Mouse (Mus musculus) hindbrain, embryonic 10.5 days (tissue): Measurements from ENCODE around the gene Olfr370. TPM values are rescaled to one million over a fixed set of nuclear protein-coding genes. Genes with fewer than 3 reads are reported as not detected.
A peak's percentile ranks its signal among the peaks of the same experiment; 100 is the strongest.
"Not testable (repeated sequence)": the region's sequence is repeated elsewhere in the genome, so short reads cannot be mapped to it uniquely, and the experiment has no call there.

Experiments
- DNase-seq: peaks from one replicate; pipeline ENCODE4 v3.0.0-alpha.2; 2017; ENCODE audit warnings: low spot score
- H3K27ac ChIP-seq: fragments of 300-500 bp; sonication (generic); 2 replicates; pipeline ENCODE4 v1.5.1; 2016; ENCODE audit warnings: mild to moderate bottlenecking, moderate library complexity
- H3K27me3 ChIP-seq: fragments of 300-500 bp; sonication (generic); 2 replicates; pipeline ENCODE4 v1.6.1; 2016; ENCODE audit warnings: mild to moderate bottlenecking; ENCODE audit not compliant: poor library complexity, insufficient read depth, severe bottlenecking
- H3K36me3 ChIP-seq: fragments of 300-500 bp; sonication (generic); 2 replicates; pipeline ENCODE4 v1.6.1; 2016; ENCODE audit warnings: mild to moderate bottlenecking, moderate library complexity
- H3K4me1 ChIP-seq: fragments of 300-500 bp; sonication (generic); replicated peaks from 2 replicates; pipeline ENCODE4 v1.6.1; 2016; ENCODE audit warnings: mild to moderate bottlenecking
- H3K4me3 ChIP-seq: fragments of 300-500 bp; sonication (generic); 2 replicates; pipeline ENCODE4 v1.5.1; 2016; ENCODE audit warnings: mild to moderate bottlenecking, moderate library complexity
- H3K9me3 ChIP-seq: fragments of 300-500 bp; sonication (generic); 2 replicates; pipeline ENCODE4 v1.6.1; 2016; ENCODE audit warnings: mild to moderate bottlenecking, moderate library complexity
- WGBS: fragments of 180-500 bp; shearing (Covaris S2); methylation state at CpG from one replicate; pipeline ENCODE4 v1.1.7; 2016; 5-methylcytosine and 5-hydroxymethylcytosine counted together
- polyA plus RNA-seq: library from polyadenylated mRNA; unstranded; fragments of >200 nt; fragmentation: Nextera tagmentation; extraction: Ambion mirVana; gene quantifications from 2 replicates; pipeline ENCODE4 v1.2.1, GENCODE M21; 2016

Gene Olfr370
- 0.10 and 0.16 TPM in 2 replicates for polyA plus RNA-seq

DNA sequence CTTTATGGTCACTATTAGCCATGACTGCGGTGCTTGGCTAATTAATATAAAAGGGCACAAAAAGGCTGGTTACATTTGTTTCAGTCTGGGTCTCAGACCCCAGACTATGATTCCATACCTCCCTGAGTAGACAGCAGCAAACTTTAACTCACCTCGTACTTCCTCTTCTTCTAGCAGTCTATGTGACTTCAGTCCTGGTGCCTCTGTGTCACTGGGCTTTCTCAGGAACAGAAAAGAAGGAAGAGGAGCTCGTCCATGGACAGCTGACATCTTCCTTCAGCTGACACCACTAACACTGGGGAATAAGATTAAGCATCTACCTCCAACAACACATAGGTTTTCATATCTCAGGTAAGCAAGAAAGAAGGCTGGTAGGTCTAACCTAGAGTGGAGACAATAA is at the start of gene Olfr370:
Gene Olfr370 (plus strand): TSS at position 45 of the 400 bp plus-strand sequence.
- Histone ChIP-seq H3K9me3 (no peaks in the 10 kb centered on the region), H3K27ac (no peak within 1 kb of the TSS), H3K4me3 (no peak within 1 kb of the TSS), H3K4me1 (no peaks in the 10 kb centered on the region), H3K27me3 (no peaks in the 10 kb centered on the region), H3K36me3 (no peaks in the 10 kb centered on the region)
- 87% methylated on average over 3 of the region's 3 CpGs for WGBS
- no peak for DNase-seq

DNA sequence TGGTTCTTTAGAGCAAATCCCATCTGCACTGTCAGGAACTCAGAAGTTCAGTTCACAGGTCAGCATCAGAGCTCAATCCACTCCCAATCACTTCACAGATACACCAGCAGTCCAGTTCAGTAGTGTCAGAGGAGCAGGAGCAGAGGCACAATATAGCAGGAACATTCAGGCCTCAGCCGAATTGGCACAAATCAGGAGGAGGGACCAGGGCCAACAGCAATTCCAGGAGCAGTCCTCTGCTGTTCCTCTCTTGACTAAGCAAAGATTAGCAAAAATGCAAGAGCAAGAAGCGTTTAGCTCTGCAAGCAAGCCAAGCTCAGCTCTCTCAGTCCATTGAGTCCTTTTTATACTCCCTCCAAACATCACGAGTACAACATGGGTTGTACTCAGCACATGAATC is 23.9 kb upstream of the Olfr370 start:
- WGBS: 88% methylated on average over 3 of the region's 3 CpGs
- H3K36me3 ChIP-seq: no peaks in the 10 kb centered on the region

DNA sequence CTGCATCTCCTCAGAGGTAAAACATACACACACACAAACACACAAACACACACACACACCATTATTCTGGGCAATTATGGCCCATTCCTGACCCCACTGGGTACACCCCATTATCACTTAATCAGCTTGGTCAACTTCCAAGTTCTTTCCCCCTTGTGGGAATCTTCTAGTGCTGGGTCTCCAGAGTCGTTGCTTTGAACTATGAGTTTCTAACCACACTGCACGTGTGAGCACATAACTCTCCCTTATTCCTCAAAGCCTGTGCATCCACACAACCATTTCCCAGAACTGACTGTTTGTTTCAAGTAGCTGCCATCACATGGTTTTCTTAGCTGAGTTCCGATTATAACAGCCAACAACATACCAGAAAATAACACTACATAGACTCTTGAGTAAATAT is 15.1 kb upstream of the Olfr370 start:
- Histone ChIP-seq H3K27me3 (no peaks in the 10 kb centered on the region), H3K9me3 (peaks cover 10% of the 10 kb centered on the region; the same call in 1 of the 2 replicates), H3K4me3 (no peak overlapping the region), H3K36me3 (no peaks in the 10 kb centered on the region), H3K27ac (no peak overlapping the region), H3K4me1 (no peaks in the 10 kb centered on the region)
- 75% methylated on average over 3 of the region's 3 CpGs for WGBS
- DNase-seq: no peak

More for the DNA sequence above, 23.9 kb upstream of the Olfr370 start:
- Histone ChIP-seq H3K27me3 (no peaks in the 10 kb centered on the region), H3K27ac (no peak overlapping the region), H3K4me1 (no peaks in the 10 kb centered on the region), H3K9me3 (peaks cover 4% of the 10 kb centered on the region; the same call in 1 of the 2 replicates), H3K4me3 (no peak overlapping the region)
- DNase-seq: no peak

DNA sequence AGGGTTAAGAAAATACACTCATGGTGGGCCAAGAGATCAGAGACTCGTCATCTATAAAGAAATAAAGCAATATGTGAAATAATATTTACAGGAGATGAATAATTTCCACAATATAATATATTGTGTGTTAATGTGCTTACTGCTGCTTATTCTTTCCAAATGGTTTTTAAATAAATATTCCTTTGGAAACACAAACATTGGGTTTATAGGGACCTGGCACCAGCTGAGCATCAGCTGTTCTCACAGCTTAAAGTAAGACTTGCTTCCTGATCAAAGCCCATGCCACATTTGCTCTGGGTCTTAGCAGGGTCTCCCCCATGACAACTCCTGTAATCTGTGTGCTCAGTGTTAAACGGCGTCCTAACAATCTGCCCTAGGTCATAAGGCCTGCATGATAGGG is 14.7 kb upstream of the Olfr370 start:
- not testable (repeated sequence) for DNase-seq, H3K36me3 ChIP-seq, H3K4me1 ChIP-seq, H3K4me3 ChIP-seq, H3K27ac ChIP-seq, H3K27me3 ChIP-seq
- 79% methylated on average over 3 of the region's 3 CpGs for WGBS
- H3K9me3 ChIP-seq: peaks cover 10% of the 10 kb centered on the region; the same call in 1 of the 2 replicates

DNA sequence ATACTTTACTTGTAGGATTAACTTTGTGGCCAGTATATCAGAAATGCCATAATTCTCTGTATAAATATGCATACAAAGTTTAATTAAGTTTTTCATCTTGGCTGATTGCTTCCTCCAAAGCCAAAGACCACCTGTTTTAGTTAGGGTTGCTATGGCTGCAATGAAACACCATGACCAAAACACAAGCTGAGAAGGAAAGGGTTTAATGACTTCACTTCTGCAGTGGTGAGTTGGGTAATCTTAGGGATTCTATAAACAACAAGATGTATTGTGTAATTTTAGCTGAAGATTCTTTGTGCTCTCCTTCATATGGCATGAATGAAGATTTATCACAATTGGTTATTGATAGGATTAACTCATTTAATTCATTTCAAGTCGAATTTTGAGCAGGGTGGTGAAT is 14.3 kb upstream of the Olfr370 start:
- DNase-seq: no peak
- Histone ChIP-seq H3K4me1 (no peaks in the 10 kb centered on the region), H3K27ac (no peak overlapping the region), H3K27me3 (no peaks in the 10 kb centered on the region), H3K36me3 (no peaks in the 10 kb centered on the region), H3K4me3 (no peak overlapping the region), H3K9me3 (peaks cover 10% of the 10 kb centered on the region; the same call in 1 of the 2 replicates)
- WGBS: 34% methylated on average over 1 of the region's 1 CpGs

DNA sequence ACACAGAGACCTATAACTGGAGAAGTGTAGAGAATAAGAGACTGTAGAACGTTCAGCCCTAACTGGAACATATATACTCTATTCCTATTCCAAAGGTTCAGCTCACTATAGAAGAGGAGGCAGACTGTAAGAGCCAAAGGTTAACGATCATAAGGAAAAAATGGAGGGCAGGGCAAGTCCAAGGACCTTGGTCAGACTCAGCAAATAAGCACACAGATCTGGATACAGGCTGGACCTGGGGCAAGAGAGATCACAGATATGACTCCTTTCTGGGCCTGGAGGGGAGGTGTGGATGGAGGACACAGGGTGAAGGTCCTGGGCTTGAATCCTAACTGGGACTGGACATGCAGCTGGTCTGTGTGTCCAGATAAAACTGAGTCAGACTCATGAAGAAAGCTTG is 778 bp upstream of the Olfr370 start:
- Histone ChIP-seq H3K36me3 (no peaks in the 10 kb centered on the region), H3K9me3 (no peaks in the 10 kb centered on the region), H3K4me3 (no peak overlapping the region), H3K27me3 (no peaks in the 10 kb centered on the region), H3K4me1 (no peaks in the 10 kb centered on the region), H3K27ac (no peak overlapping the region)
- WGBS: 84% methylated on average over 2 of the region's 2 CpGs
- no peak for DNase-seq

DNA sequence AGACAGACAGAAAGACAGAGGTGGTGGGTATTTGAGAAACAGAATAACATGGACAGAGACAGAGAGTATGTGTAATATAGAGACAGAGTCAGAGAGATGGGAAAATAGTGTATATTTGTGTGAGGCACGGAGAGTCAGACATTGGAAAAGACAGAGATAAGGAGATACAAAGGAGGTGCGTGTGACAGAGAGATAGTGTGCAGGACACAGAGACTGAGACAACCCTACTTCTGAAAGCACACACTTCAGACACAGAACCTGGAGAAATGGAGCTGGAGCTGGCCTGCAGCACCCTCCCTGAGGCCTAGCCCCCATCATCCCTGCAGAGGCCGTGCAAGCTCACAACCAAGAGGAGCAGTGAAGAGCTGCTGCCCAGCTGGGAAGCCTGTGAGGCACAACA is 27.1 kb downstream of the Olfr370 start:
- Histone ChIP-seq H3K4me3 (no peak overlapping the region), H3K4me1 (peaks cover 10% of the 10 kb centered on the region), H3K36me3 (no peaks in the 10 kb centered on the region), H3K27ac (no peak overlapping the region), H3K27me3 (no peaks in the 10 kb centered on the region), H3K9me3 (no peaks in the 10 kb centered on the region)
- DNase-seq: no peak
- WGBS: 85% methylated on average over 3 of the region's 3 CpGs

DNA sequence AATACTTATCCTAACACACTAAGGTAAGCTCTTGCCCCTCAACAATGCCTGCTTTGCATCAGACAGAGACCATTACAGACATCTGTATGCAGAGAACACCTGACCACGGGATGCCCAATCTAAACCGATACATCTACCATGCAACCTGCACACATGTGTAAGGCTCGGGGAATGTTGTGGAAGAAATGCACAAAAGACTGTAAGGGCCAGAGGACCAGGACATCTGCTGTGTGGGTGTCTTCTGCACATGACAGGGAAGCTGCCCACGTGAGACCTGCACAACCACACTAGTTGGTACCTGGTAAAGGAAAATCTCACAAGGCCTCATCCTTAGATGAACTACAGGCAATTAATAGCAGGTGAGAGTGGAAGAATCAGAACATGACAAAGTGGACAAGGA is 27.7 kb downstream of the Olfr370 start:
- WGBS: 78% methylated on average over 4 of the region's 4 CpGs
- H3K27me3 ChIP-seq: no peaks in the 10 kb centered on the region
- no peak for DNase-seq
- H3K9me3 ChIP-seq: no peaks in the 10 kb centered on the region
- no peak overlapping the region for H3K4me3 ChIP-seq
- no peaks in the 10 kb centered on the region for H3K36me3 ChIP-seq
- peaks cover 16% of the 10 kb centered on the region for H3K4me1 ChIP-seq
- no peak overlapping the region for H3K27ac ChIP-seq

DNA sequence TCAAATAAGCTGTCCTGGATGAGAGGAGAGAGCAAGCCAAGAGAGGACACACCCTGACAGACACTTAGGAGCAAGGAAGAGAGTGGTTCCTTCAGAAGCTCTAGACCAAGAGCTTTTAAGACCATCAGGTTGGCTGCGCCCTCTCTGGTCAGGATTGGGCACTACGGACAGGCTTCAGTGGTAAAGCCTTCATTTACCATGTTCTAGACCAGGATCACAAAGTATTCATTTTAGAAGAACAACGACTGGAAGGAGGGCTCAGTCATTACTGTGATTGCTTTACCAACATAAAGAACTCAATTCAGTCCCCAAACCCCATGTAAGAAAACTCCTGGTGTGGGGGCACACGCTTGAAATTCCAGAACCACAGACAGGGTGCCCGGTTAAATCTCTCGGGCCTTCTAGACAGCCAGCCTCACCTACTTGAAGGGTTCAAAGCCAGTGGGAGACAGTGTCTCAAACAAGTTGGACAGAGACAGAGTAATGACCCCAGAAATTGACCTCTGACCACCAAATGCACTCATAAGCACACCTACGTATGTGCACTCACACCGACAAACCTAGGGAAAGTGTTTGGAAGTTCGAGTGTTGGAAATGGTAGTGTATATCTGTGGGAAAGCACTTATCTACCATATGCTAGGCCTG is 30.3 kb downstream of the Olfr370 start:
- Histone ChIP-seq H3K9me3 (no peaks in the 10 kb centered on the region), H3K4me3 (no peak overlapping the region), H3K27ac (no peak overlapping the region), H3K4me1 (peaks cover 23% of the 10 kb centered on the region), H3K27me3 (no peaks in the 10 kb centered on the region), H3K36me3 (peaks cover 20% of the 10 kb centered on the region)
- 74% methylated on average over 9 of the region's 9 CpGs for WGBS
- peak; percentile 44 for DNase-seq

DNA sequence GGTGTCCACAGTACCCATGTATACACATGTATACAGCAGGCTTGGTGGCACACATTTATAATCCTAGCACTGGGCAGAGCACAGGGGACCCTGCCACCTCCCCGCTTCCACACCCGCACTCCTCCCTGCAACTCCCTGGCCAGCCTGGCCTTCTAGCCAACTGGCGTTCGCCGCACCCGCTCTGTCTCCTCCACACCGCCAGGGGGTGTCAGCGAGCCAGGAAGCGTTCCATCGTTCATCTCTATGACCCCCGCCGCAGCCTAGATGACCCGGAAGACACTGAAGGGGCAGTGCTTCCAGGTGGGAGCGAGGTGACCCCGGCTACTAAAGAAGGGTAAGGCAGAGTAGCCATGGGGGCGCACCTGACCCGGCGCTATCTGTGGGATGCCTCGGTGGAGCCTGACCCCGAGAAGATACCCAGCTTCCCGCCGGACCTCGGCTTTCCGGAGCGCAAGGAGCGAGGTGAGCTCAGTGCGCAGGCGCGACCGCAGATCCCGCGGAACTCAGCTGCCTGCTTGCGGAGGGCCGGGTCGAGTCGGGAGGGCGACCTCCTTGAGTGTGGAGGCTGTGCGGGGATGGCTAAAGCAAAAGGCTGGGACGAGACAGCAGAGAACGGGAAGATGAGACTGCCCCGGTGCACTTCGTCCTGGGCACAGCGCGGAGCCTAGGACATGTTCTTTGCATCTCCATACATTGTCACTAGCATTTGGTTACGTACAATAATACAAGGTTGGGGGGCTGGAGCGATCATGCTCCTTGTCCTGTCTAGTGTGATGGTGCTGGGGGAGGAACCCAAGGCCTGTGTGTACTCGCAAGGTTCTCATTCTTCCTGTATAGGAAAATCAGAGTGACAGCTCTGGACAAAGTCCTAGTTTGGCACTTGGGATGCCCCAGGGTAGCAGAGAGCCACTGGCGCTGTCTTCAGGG is 31.2 kb downstream of the Olfr370 start, which contains the start of gene Ndufb7:
Gene Ndufb7 (plus strand): TSS at position 203 of the 927 bp plus-strand sequence.
- under 1% methylated on average over 48 of the region's 48 CpGs for WGBS
- Histone ChIP-seq H3K36me3 (peaks cover 29% of the 10 kb centered on the region), H3K4me3 (peak within 1 kb of the TSS; percentile 83), H3K4me1 (peaks cover 23% of the 10 kb centered on the region), H3K27me3 (no peaks in the 10 kb centered on the region), H3K9me3 (no peaks in the 10 kb centered on the region), H3K27ac (peak within 1 kb of the TSS; percentile 96)
- peak; percentile 96 for DNase-seq

DNA sequence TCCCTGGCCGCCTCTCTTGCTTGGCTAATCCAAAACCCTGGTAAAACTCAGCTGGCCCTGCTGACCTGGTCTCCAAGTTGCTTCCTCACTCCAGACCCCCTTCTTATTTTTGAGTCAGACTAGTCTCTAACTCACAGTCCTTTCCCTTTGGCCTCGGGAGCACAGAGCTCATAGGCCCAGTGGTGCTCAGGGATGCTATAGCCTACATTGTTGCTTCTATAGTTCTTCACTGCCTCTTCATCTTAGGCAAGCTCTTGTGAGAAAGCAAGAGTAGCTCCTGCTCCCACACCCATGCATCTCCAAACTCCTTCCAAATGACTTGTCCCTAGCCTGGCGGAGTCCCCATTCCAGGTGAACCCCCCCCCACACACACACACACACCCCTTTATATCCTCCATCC is 32.1 kb downstream of the Olfr370 start:
- Histone ChIP-seq H3K9me3 (no peaks in the 10 kb centered on the region), H3K4me1 (peaks cover 23% of the 10 kb centered on the region), H3K36me3 (peaks cover 38% of the 10 kb centered on the region), H3K4me3 (peak overlapping the region; percentile 83), H3K27ac (peak overlapping the region; percentile 96), H3K27me3 (no peaks in the 10 kb centered on the region)
- WGBS: 61% methylated on average over 3 of the region's 3 CpGs
- no peak for DNase-seq

DNA sequence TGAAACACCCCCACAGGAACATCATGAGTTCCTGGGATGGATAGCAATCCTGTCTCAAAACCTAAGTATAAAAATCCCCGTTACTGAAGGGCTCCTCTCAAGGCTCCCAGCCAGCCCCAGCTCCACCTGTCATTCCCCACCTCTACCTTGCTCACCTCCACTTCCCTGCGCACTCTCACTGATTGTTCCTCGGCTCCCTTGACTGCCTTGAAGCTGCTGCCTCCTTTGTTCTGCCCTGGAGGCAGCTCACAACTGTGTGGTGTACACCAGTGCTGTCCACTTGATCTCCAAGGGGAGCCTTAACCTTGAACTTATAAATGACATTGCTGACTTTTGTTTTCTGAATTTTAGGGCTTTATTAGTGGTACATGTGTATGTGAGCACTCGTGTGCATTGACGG is 32.5 kb downstream of the Olfr370 start:
- Histone ChIP-seq H3K9me3 (no peaks in the 10 kb centered on the region), H3K27me3 (no peaks in the 10 kb centered on the region), H3K4me1 (peaks cover 25% of the 10 kb centered on the region), H3K36me3 (peaks cover 43% of the 10 kb centered on the region), H3K27ac (no peak overlapping the region), H3K4me3 (peak overlapping the region; percentile 83; the same call in 1 of the 2 replicates)
- no peak for DNase-seq
- WGBS: 79% methylated on average over 5 of the region's 5 CpGs

DNA sequence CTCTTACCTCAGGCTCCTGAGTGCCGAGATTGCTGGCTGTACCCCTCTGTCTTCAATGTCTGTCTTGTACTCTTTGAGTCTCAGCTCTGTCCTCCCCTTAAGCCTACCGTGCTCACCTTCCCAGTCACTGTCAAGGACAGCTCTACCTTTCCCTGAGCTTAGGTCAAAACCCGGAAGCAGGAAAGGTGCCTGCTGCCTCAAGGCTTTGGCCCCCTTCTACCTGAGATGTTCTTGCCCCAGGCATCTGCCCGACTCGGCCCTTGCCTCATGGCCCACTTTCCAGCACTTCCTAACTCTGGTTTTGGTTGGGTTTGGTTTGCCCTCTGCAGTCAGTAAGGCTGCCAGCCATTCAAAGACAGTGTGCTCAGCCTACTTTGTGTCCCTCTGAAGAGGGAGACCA is 33.2 kb downstream of the Olfr370 start:
- H3K4me3 ChIP-seq: no peak overlapping the region
- no peak for DNase-seq
- H3K4me1 ChIP-seq: peaks cover 32% of the 10 kb centered on the region
- H3K27me3 ChIP-seq: no peaks in the 10 kb centered on the region
- H3K27ac ChIP-seq: no peak overlapping the region
- WGBS: 78% methylated on average over 5 of the region's 5 CpGs
- no peaks in the 10 kb centered on the region for H3K9me3 ChIP-seq
- peaks cover 49% of the 10 kb centered on the region for H3K36me3 ChIP-seq
